8 mouse cellular contexts compared by ENCODE assay signal in genomic region chr11:120252843-120253645, GRCm38 (mm10). TPM values are rescaled to one million over a fixed set of nuclear protein-coding genes. Genes with fewer than 3 reads are reported as not detected.
DNase-seq lines count a peak whose midpoint lies in the region; ATAC-seq and TF ChIP-seq lines count a peak whose summit lies in the region.

No protein-coding gene starts in this region.

- H3K9ac ChIP-seq in hindbrain, embryonic 13.5 days, result 0 out of 2 replicates have a peak overlapping the region, but pooled peaks have one; percentile 43

- 0 out of 2 replicates have a peak overlapping the region, but pooled peaks have one; percentile 35 for H3K27ac ChIP-seq in hindbrain, embryonic 13.5 days

- peak; percentile 39 for DNase-seq in gastrocnemius, adult 18-20 months (ENCODE audit: low spot score)
- DNase-seq in gastrocnemius, postnatal 14 days, result no peak
- peak; percentile 62 for DNase-seq in embryo, embryonic 10 days (ENCODE audit: low spot score)
- peak; percentile 68 for DNase-seq in lung, adult 2 months
- DNase-seq in layer of hippocampus, adult 9-11 months, result no peak
- DNase-seq in layer of hippocampus, adult 9-10 months (ENCODE audit: low spot score), result no peak
- no peak for DNase-seq in urinary bladder, adult 2 months (ENCODE audit: low spot score)

- H3K27me3 ChIP-seq in hindbrain, embryonic 13.5 days, result no peaks in the 10 kb centered on the region

- no peak for TF ChIP-seq CTCF in lung, adult 2 months (IDR thresholded peaks at IDR 0.05; ENCODE audit: insufficient read depth, low read length)

- intact Hi-C loops in gastrocnemius, postnatal 14 days (cut with DNase I; ENCODE audit: low total_unique reads), result no loop called here

- peak; percentile 34; the same call in 1 of the 2 replicates for TF ChIP-seq POLR2A in lung, adult 2 months (IDR thresholded peaks at IDR 0.05; ENCODE audit: borderline replicate concordance, extremely low read depth, low read depth, low read length)

- no peak for ATAC-seq in hindbrain, embryonic 13.5 days (ENCODE audit: low FRiP score)

- no peak overlapping the region for H3K4me2 ChIP-seq in hindbrain, embryonic 13.5 days

- no peak overlapping the region for H3K4me3 ChIP-seq in hindbrain, embryonic 13.5 days
- H3K4me3 ChIP-seq in lung, adult 2 months (replicated peaks; ENCODE audit: extremely low read depth, low read depth, low read length), result peak overlapping the region; percentile 2

- H3K4me1 ChIP-seq in hindbrain, embryonic 13.5 days (replicated peaks), result peaks cover 96% of the 10 kb centered on the region
- H3K4me1 ChIP-seq in lung, adult 2 months (ENCODE audit: control insufficient read depth, insufficient read depth, low read length), result peaks cover 49% of the 10 kb centered on the region

- H3K36me3 ChIP-seq in hindbrain, embryonic 13.5 days, result no peaks in the 10 kb centered on the region

- WGBS in hindbrain, embryonic 13.5 days, result 53% methylated on average over 12 of the region's 12 CpGs
- WGBS in lung, adult 2 months, result 44% methylated on average over 12 of the region's 12 CpGs

- H3K9me3 ChIP-seq in hindbrain, embryonic 13.5 days, result no peaks in the 10 kb centered on the region

RNA-seq across cellular contexts. Expression of gene Bahcc1, which starts 20.3 kb away (rescaled TPM):
- 1 to 10 TPM; 3.4 to 4.6 TPM for total RNA-seq in gastrocnemius, adult 18-20 months (2021)
- total RNA-seq in gastrocnemius, postnatal 14 days (2021), result 1 to 10 TPM; 3.4 to 8.1 TPM
- 13.6 and 17.0 TPM in 2 replicates for polyA plus RNA-seq in hindbrain, embryonic 13.5 days (2015; fragmentation: Nextera tagmentation; extraction: Ambion mirVana)
- 10.8 and 12.4 TPM in 2 replicates for polyA plus RNA-seq in lung, adult 2 months (2012; rRNA removed)
- polyA plus RNA-seq in urinary bladder, adult 2 months (2012; rRNA removed), result 4.3 and 8.2 TPM in 2 replicates

Comparison
In these comparisons a context has a peak if more than half of its experiments do, and no peak if none do; other contexts are left out.
1. DNase-seq: peak in gastrocnemius, adult 18-20 months (single experiment), embryo, embryonic 10 days (single experiment) and lung, adult 2 months (single experiment); none in gastrocnemius, postnatal 14 days (single experiment), layer of hippocampus, adult 9-11 months (single experiment), layer of hippocampus, adult 9-10 months (single experiment) and urinary bladder, adult 2 months (single experiment).